Mouse (Mus musculus) retina, postnatal 7 days (tissue): ENCODE data around the gene Gck.
"Not testable (repeated sequence)": the region's sequence is repeated elsewhere in the genome, so short reads cannot be mapped to it uniquely, and the experiment has no call there.

Experiments
- DNase-seq: peaks from one replicate; pipeline ENCODE4 v3.0.0-alpha.2; 2012; ENCODE audit warnings: low read depth, low spot score

The Gck gene

DNA sequence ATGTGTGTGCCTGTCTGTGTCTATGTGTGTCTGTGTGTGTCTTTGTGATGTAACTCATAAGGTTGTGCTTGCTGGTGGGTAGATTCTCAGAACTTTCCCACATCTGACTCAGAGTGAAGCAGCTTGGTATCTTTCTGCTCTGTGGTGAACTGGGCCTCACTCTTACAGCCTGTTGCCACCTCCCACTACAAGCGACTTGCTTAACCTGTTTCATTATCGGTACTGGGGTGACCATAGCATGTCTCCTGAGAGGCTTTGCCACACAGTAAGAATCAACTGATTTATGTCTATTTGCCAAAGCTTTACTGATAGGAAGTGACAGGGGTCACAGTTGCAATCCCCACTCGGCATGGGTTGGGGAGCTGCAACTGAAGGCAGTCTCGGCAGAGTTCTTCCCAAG is 41.2 kb downstream of the Gck start:
- no peak for DNase-seq

GRCm38 (mm10) chr11:5907096-5907495 is 42.8 kb downstream of the Gck start:
- no peak for DNase-seq

DNA sequence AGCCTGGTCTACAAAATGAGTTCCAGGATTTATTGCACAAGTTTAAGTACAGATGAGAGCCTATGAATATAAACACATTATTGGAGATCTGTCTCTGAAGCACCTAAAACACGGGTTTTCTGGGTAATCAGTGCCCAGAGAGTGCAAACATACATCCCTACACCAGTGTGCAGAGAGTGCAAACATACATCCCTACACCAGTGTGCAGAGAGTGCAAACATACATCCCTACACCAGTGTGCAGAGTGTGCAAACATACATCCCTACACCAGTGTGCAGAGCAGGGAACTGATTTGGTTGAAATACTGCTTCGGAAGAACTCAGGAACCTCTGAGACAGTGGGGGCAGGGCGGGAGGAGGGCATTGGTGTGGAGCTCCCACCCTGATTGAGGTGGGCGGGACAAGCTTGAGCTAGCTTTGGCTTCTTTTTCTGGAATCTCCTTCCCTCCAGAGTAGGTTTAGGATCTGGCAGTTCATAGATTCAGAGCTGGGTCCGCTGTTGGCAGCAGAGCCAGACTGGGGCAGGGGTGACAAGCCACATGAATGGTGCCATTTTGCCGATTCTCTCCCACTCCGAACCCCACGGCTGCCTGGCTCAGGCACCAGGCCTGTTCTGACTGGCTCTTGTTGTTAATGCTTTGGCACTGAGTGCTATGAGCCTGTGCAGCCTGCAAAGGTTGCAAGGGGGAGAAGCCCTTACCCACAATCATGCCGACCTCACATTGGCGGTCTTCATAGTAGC is 43.9 kb downstream of the Gck start:
- no peak for DNase-seq

GRCm38 (mm10) chr11:5904871-5905270 is 45.0 kb downstream of the Gck start:
- no peak for DNase-seq

GRCm38 (mm10) chr11:5904357-5904756 is 45.5 kb downstream of the Gck start:
- no peak for DNase-seq

DNA sequence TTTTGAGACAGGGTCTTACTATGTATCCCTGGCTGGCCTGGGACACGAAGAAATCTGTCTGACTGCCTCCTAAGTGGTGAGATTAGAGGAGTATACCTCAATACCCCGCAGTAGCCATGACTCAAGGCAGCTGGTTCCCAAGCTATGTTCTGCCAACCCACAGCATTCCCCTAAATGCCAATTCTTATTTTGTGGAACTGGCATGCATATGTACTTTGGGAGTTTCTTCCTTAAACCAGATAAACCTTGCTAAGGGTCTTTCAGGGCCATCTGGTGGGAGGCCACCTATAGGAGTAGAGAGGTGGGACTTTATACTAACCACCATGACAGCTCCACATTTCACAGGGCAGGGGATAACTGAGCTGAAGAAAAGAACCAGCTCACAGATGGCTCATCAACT is 46.0 kb downstream of the Gck start:
- no peak for DNase-seq

- no peak for DNase-seq
Measured at GRCm38 (mm10) chr11:5902390-5902789, 47.5 kb downstream of the Gck start.

- peak; percentile 61 for DNase-seq
Measured at GRCm38 (mm10) chr11:5901950-5902349, 47.9 kb downstream of the Gck start.

- no peak for DNase-seq
Measured at GRCm38 (mm10) chr11:5901320-5901719, 48.6 kb downstream of the Gck start.

GRCm38 (mm10) chr11:5899286-5899685 is 50.6 kb downstream of the Gck start:
- no peak for DNase-seq

- no peak for DNase-seq
Measured at GRCm38 (mm10) chr11:5898531-5898930, 51.4 kb downstream of the Gck start, which contains the start of gene Myl7. Gene Myl7, minus strand, starts transcription at chr11:5898782.

- DNase-seq: no peak
Measured at GRCm38 (mm10) chr11:5897839-5898238, 52.0 kb downstream of the Gck start.

DNA sequence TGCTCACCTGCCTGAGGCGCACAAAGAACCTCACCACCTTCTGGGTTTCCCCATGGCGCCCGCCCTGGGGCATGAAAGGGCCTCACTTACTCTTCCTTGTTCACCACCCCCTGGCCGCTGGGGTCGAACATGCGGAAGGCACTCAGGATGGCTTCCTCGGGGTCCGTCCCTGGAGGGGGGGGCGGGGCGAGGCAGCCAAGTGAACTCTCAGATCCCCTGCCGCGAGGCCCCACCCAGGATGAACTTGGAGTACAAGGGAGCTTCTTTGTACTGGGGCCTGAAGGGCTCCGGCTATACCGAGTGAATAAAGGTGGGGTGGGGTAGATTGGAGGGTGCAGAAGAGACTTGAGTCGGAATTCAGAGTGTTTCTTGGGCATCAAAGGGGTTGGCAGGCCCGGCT is 52.7 kb downstream of the Gck start:
- no peak for DNase-seq

DNA sequence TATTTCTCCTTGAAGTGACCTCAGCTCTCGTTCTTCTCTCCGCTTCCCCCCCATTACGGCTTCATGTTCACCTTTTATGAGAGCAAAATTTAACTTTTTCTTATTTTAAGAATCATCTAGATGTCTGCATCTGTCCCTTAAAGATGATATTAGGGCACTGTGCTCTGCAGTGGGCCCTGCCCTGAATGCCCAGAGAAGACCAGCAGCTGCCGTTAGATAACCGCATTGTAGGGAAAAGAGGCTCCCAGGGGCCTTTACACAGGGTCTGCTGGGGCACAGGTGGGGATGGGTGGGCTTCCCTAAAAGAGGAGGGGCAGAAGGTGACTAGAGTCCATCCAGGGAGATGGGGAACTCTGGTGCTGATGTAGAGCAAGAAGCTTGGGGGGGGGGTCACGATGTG is 56.1 kb downstream of the Gck start:
- DNase-seq: no peak

- DNase-seq: no peak
Measured at GRCm38 (mm10) chr11:5892810-5893368, 57.0 kb downstream of the Gck start.

DNA sequence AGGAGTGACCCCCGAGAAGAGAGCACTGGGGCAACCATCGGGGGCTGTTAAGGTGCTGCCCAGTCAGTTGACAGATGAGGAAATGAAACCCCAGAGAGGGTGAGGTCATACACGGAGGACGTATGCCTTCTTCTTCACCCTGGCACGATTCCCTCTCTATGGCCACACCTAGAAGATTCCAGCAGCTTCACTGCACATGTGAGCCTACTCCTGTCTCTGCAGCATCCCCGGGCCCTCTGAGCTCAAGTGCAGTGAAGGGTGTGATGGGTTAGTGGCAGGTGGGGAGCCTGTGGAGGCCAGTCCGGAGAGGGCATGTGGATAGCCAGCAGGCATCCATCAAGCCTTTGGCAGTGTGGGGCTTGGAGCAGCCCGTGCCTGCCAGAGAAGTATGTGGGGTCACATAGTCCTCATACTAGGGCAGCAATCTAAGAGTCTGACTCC is 57.7 kb downstream of the Gck start:
- DNase-seq: no peak

DNA sequence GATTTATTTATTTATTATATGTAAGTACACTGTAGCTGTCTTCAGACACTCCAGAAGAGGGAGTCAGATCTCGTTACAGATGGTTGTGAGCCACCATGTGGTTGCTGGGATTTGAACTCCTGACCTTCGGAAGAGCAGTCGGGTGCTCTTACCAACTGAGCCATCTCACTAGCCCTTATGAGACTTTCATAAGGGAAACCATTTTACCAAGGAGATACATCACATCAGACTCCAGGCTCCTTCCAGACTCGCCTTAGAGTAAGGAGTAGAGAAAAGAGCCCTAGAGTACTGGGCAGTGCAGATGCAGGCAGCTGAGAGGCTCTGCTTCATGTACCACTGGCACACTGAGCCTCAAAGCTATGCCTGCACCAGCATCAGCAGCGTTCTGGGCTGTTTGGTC is 61.3 kb downstream of the Gck start:
- not testable (repeated sequence) for DNase-seq

GRCm38 (mm10) chr11:5887250-5887649 is 62.6 kb downstream of the Gck start:
- DNase-seq: no peak

DNA sequence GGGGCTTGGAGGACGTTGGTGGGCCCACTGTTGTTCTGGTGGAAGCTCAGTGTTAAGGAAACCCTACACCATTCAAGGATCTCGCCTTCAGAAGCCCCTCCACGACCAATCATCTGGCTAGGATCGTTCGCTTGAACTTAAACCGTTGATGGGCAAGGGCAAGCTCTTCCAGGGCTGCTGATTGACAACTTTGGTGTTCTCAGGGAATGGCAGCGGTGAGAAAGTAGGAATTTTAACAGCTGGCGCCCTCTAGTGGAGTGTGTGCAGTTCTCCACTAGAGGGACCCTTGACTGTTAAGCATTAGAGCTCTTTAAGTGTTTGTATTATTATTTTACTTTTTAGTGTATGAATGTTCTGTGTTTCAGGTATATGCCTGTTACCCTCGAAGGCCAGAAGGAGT is 63.7 kb downstream of the Gck start:
- peak; percentile 72 for DNase-seq

DNA sequence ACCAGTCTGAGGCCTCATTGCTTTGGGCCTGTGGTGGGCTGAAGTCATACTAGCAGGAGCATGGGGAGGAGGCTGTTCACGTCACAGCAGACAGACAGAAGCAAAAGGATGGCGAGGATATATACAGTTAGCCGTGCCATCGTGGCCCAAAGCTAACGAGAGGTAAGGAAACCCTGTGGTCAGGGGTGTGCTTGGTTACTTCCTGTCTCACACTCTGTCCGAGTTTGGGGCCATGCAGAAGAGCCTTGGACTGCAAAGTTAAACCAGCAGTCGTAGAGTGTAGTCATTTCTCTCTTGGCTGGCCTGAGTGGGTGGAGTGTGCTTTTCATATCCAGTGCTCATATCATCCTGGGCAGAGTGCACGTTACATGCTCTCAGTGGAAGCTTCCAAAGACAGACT is 67.4 kb downstream of the Gck start:
- DNase-seq: no peak

GRCm38 (mm10) chr11:5879905-5880304 is 70.0 kb downstream of the Gck start:
- DNase-seq: peak; percentile 45

- no peak for DNase-seq
Measured at GRCm38 (mm10) chr11:5878661-5879060, 71.2 kb downstream of the Gck start.

DNA sequence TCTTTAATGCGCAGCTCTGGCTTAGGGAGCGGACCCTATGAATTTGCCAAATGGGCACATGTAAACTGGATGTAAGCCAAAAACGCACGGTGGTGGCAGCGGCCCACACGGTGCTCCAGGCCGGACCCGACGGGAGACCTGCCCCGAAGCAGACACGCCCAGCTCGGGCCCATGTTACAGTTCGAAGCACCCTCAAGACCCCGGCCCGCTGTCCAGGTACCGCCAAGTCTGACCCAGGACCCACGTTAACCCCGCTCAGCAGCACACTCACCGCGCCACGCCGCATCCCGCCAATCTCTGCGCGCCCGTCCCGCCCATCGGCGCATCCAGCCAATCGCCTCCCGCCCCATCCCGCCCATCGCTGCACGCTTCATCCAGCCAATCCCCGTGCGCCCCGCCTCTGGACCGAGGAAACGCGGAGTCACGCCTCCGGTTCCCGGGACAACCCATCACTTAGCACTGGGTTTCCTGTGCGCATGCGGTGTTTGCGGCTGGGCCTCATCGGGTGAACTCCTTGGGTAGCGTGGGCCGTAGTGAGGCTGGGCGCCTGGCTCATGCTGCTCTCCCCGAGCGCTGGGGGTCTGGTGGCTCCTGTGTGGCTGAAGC is 71.9 kb downstream of the Gck start, which contains the start of gene Pold2:
Pold2 (minus strand) TSS at position 372 of the 606 bp plus-strand sequence.
- DNase-seq: peak; percentile 94
